Mouse (Mus musculus): ENCODE measurements around the gene Tlnrd1.

DNA sequence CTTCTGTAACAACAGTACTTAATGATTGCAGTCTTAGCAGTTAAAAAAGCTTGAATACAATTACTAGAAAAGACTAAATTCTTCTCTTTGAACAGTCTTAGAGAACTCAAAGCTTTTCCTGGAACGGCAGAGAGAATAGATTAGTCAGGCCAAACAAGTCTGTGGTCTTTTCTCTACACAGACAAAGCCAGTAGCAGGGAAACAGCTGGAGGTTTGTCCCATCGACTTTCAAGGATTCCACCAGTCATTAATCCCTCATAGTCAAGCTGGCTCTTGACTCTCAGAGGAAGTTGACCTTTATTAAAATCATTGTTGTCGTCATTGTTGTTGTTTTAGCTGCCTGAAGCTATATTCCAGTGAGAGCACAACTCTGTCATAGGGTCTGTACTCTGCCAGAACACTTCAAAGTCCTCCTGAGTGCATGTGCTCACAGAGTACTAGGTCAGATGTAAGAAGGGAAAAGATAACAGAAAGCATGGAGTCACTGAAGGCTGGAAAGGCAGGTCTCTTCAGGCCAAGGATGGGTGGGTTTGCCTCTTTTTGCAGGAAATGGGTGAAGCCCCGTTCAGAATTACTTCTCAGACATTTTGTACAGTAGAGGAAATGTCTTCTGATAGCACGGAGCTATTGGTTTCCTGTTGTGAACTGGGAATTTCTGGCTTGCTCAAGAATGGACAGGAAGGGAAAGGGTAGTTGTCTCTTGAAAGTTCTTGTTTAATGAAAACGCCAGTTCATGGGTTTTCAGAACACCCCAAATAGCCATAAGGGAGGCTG is 41.4 kb downstream of the Tlnrd1 start:
- TF ChIP-seq CTCF (IDR thresholded peaks at IDR 0.05; ENCODE audit: extremely low read depth, insufficient read depth, insufficient read length, insufficient replicate concordance), result no peak
- TF ChIP-seq POLR2A (IDR thresholded peaks at IDR 0.05; ENCODE audit: low read depth, low read length), result no peak
